Mouse (Mus musculus): ENCODE data around the gene Scamp3. TPM values are rescaled to one million over a fixed set of nuclear protein-coding genes. Genes with fewer than 3 reads are reported as not detected.
"Not testable (repeated sequence)": the region's sequence is repeated elsewhere in the genome, so short reads cannot be mapped to it uniquely, and the experiment has no call there.

Gene Scamp3
- total and polyA plus RNA-seq, 2 experiments from 2014 or later = 63.7 to 124 TPM

- Histone ChIP-seq H3K4me3 (ENCODE audit: low read depth, low read length) (no peak overlapping the region), H3K27ac (ENCODE audit: low read depth, low read length) (no peak overlapping the region), H3K27me3 (ENCODE audit: insufficient read depth, low read length) (no peaks in the 10 kb centered on the region), H3K4me2 (ENCODE audit: low read depth) (no peak overlapping the region), H3K9me3 (ENCODE audit: low read length) (no peaks in the 10 kb centered on the region), H3K4me1 (ENCODE audit: insufficient read depth) (0 out of 2 replicates have a peak, but pooled peaks cover 8% of the 10 kb centered on the region), H3K36me3 (ENCODE audit: insufficient read depth) (peaks cover 5% of the 10 kb centered on the region), H3K9ac (no peak overlapping the region)
- 89% methylated on average over 8 of the region's 8 CpGs for WGBS
- ATAC-seq (no peak), DNase-seq (no peak)
- TF ChIP-seq CTCF (IDR thresholded peaks at IDR 0.05; ENCODE audit: low read depth) = no peak
Observed at GRCm38 (mm10) chr3:89156951-89157350, 20.3 kb upstream of the Scamp3 start.

GRCm38 (mm10) chr3:89158651-89159050, 18.6 kb upstream of the Scamp3 start:
- WGBS = 16% methylated on average over 7 of the region's 7 CpGs

GRCm38 (mm10) chr3:89159211-89159610, 18.1 kb upstream of the Scamp3 start:
- Histone ChIP-seq H3K27ac (ENCODE audit: low read depth, low read length) (peak overlapping the region; percentile 41; the same call in 1 of the 2 replicates), H3K9me3 (ENCODE audit: low read length) (no peaks in the 10 kb centered on the region), H3K36me3 (ENCODE audit: insufficient read depth) (no peaks in the 10 kb centered on the region), H3K4me1 (ENCODE audit: insufficient read depth) (0 out of 2 replicates have a peak, but pooled peaks cover 8% of the 10 kb centered on the region), H3K4me2 (ENCODE audit: low read depth) (peak overlapping the region; percentile 89), H3K27me3 (ENCODE audit: insufficient read depth, low read length) (no peaks in the 10 kb centered on the region), H3K4me3 (ENCODE audit: low read depth, low read length) (peak overlapping the region; percentile 76), H3K9ac (peak overlapping the region; percentile 69)
- DNase-seq (no peak), ATAC-seq (peak; percentile 7; the same call in 1 of the 2 replicates)
- TF ChIP-seq CTCF (IDR thresholded peaks at IDR 0.05; ENCODE audit: low read depth) = no peak
- 3% methylated on average over 13 of the region's 13 CpGs for WGBS

More at GRCm38 (mm10) chr3:89158651-89159050, 18.6 kb upstream of the Scamp3 start:
- DNase-seq = peak; percentile 38
- Histone ChIP-seq H3K27ac (ENCODE audit: low read depth, low read length) (peak overlapping the region; percentile 29; the same call in 1 of the 2 replicates), H3K9ac (peak overlapping the region; percentile 69), H3K4me3 (ENCODE audit: low read depth, low read length) (peak overlapping the region; percentile 76), H3K4me2 (ENCODE audit: low read depth) (peak overlapping the region; percentile 89), H3K27me3 (ENCODE audit: insufficient read depth, low read length) (no peaks in the 10 kb centered on the region), H3K36me3 (ENCODE audit: insufficient read depth) (no peaks in the 10 kb centered on the region), H3K9me3 (ENCODE audit: low read length) (no peaks in the 10 kb centered on the region), H3K4me1 (ENCODE audit: insufficient read depth) (0 out of 2 replicates have a peak, but pooled peaks cover 8% of the 10 kb centered on the region)
- ATAC-seq = no peak
- TF ChIP-seq CTCF (IDR thresholded peaks at IDR 0.05; ENCODE audit: low read depth) = no peak

- Histone ChIP-seq H3K4me2 (ENCODE audit: low read depth) (peak within 1 kb of the TSS; percentile 89), H3K4me3 (ENCODE audit: low read depth, low read length) (peak within 1 kb of the TSS; percentile 76), H3K4me1 (ENCODE audit: insufficient read depth) (0 out of 2 replicates have a peak, but pooled peaks cover 8% of the 10 kb centered on the region), H3K9me3 (ENCODE audit: low read length) (no peaks in the 10 kb centered on the region), H3K27ac (ENCODE audit: low read depth, low read length) (peak within 1 kb of the TSS; percentile 41; the same call in 1 of the 2 replicates), H3K9ac (peak within 1 kb of the TSS; percentile 69), H3K36me3 (ENCODE audit: insufficient read depth) (no peaks in the 10 kb centered on the region), H3K27me3 (ENCODE audit: insufficient read depth, low read length) (no peaks in the 10 kb centered on the region)
- TF ChIP-seq CTCF (IDR thresholded peaks at IDR 0.05; ENCODE audit: low read depth) = peak; percentile 85
- DNase-seq (peak; percentile 86), ATAC-seq (peak; percentile 84)
- WGBS = 2% methylated on average over 65 of the region's 66 CpGs
Observed at GRCm38 (mm10) chr3:89159616-89160344, 17.5 kb upstream of the Scamp3 start, which contains the start of gene Hcn3. Gene Hcn3 (minus strand): TSS chr3:89160196.

- DNase-seq; H3K36me3 ChIP-seq (ENCODE audit: insufficient read depth); H3K27ac ChIP-seq (ENCODE audit: low read depth, low read length); H3K9ac ChIP-seq; H3K9me3 ChIP-seq (ENCODE audit: low read length); ATAC-seq; H3K27me3 ChIP-seq (ENCODE audit: insufficient read depth, low read length); H3K4me3 ChIP-seq (ENCODE audit: low read depth, low read length); H3K4me2 ChIP-seq (ENCODE audit: low read depth): not testable (repeated sequence)
- H3K4me1 ChIP-seq (ENCODE audit: insufficient read depth) = peaks cover 14% of the 10 kb centered on the region
Observed at GRCm38 (mm10) chr3:89161207-89161606, 16.1 kb upstream of the Scamp3 start.

GRCm38 (mm10) chr3:89161786-89162185, 15.5 kb upstream of the Scamp3 start:
- H3K9ac ChIP-seq = no peak overlapping the region
- no peak for ATAC-seq
- H3K4me3 ChIP-seq (ENCODE audit: low read depth, low read length) = no peak overlapping the region
- H3K4me1 ChIP-seq (ENCODE audit: insufficient read depth) = peaks cover 14% of the 10 kb centered on the region
- no peak for DNase-seq
- H3K9me3 ChIP-seq (ENCODE audit: low read length) = no peaks in the 10 kb centered on the region
- H3K27ac ChIP-seq (ENCODE audit: low read depth, low read length) = no peak overlapping the region
- peaks cover 2% of the 10 kb centered on the region; the same call in 1 of the 2 replicates for H3K36me3 ChIP-seq (ENCODE audit: insufficient read depth)
- H3K27me3 ChIP-seq (ENCODE audit: insufficient read depth, low read length) = no peaks in the 10 kb centered on the region
- H3K4me2 ChIP-seq (ENCODE audit: low read depth) = no peak overlapping the region
- TF ChIP-seq CTCF (IDR thresholded peaks at IDR 0.05; ENCODE audit: low read depth) = no peak
- WGBS = 84% methylated on average over 4 of the region's 4 CpGs

- WGBS = 76% methylated on average over 1 of the region's 1 CpGs
- TF ChIP-seq CTCF (IDR thresholded peaks at IDR 0.05; ENCODE audit: low read depth) = no peak
- H3K4me2 ChIP-seq (ENCODE audit: low read depth) = no peak overlapping the region
Observed at GRCm38 (mm10) chr3:89163123-89163522, 14.2 kb upstream of the Scamp3 start.

More at GRCm38 (mm10) chr3:89163123-89163522, 14.2 kb upstream of the Scamp3 start:
- no peaks in the 10 kb centered on the region for H3K27me3 ChIP-seq (ENCODE audit: insufficient read depth, low read length)
- no peak overlapping the region for H3K4me3 ChIP-seq (ENCODE audit: low read depth, low read length)
- peaks cover 13% of the 10 kb centered on the region; the same call in 1 of the 2 replicates for H3K36me3 ChIP-seq (ENCODE audit: insufficient read depth)
- no peaks in the 10 kb centered on the region for H3K9me3 ChIP-seq (ENCODE audit: low read length)
- ATAC-seq (no peak), DNase-seq (no peak)
- no peak overlapping the region for H3K9ac ChIP-seq
- H3K4me1 ChIP-seq (ENCODE audit: insufficient read depth) = peaks cover 12% of the 10 kb centered on the region
- no peak overlapping the region for H3K27ac ChIP-seq (ENCODE audit: low read depth, low read length)

All from forebrain, postnatal 0 days (tissue).